Mouse (Mus musculus): ENCODE data around the gene Armcx4. TPM values are rescaled to one million over a fixed set of nuclear protein-coding genes. Genes with fewer than 3 reads are reported as not detected.

Armcx4 gene
- total and polyA plus RNA-seq, 3 experiments, result 1.0 to 9.2 (median 8.1) TPM

GRCm38 (mm10) chrX:134652061-134652460, 34.3 kb upstream of the Armcx4 start:
- Histone ChIP-seq H3K27ac (no peak overlapping the region), H3K9ac (ENCODE audit: low read depth, low read length) (no peak overlapping the region), H3K36me3 (ENCODE audit: control insufficient read depth, insufficient read depth, low read length) (no peaks in the 10 kb centered on the region), H3K27me3 (ENCODE audit: control insufficient read depth, insufficient read depth, low read length) (no peaks in the 10 kb centered on the region), H3K79me2 (replicated peaks; ENCODE audit: control insufficient read depth, insufficient read depth, low read length) (no peaks in the 10 kb centered on the region), H3K4me1 (ENCODE audit: control insufficient read depth, insufficient read depth, low read length) (no peaks in the 10 kb centered on the region), H3K4me3 (no peak overlapping the region)
- 35% methylated on average over 1 of the region's 1 CpGs for WGBS
- intact Hi-C loops (cut with DNase I), result no loop called here
- TF ChIP-seq EP300 (IDR thresholded peaks at IDR 0.05; ENCODE audit: insufficient read depth, low read depth, low read length) (no peak), POLR2A (IDR thresholded peaks at IDR 0.05; ENCODE audit: insufficient read depth, low read depth, low read length) (no peak), CTCF (IDR thresholded peaks at IDR 0.05) (no peak)
- no peak for DNase-seq

DNA sequence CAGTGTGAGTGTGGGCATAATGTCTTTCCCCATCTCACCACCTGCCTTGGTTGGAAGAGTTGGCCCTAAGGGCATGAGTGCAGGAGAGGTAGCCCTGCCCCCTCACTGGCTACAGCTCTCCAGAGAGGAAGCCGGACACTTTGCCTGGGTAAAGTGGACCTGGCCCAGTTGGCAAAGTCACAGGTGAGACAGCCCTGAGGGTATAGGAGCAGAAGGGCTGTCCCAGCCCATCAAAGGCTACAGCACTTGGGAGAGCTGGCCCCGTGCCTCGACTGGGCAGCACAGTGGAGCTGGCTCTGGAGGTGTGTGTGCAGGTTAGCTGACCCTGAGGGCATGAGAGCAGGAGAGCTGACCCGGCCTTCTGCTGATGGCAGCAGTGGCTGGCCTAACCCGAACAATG, 24.7 kb upstream of the Armcx4 start:
- WGBS, result 77% methylated on average over 5 of the region's 5 CpGs
- H3K36me3 ChIP-seq (ENCODE audit: control insufficient read depth, insufficient read depth, low read length), result no peaks in the 10 kb centered on the region
- no peaks in the 10 kb centered on the region for H3K27me3 ChIP-seq (ENCODE audit: control insufficient read depth, insufficient read depth, low read length)
- no peak for TF ChIP-seq EP300 (IDR thresholded peaks at IDR 0.05; ENCODE audit: insufficient read depth, low read depth, low read length)
- no peak for TF ChIP-seq POLR2A (IDR thresholded peaks at IDR 0.05; ENCODE audit: insufficient read depth, low read depth, low read length)
- TF ChIP-seq CTCF (IDR thresholded peaks at IDR 0.05), result no peak
- no peaks in the 10 kb centered on the region for H3K4me1 ChIP-seq (ENCODE audit: control insufficient read depth, insufficient read depth, low read length)
- no peak overlapping the region for H3K9ac ChIP-seq (ENCODE audit: low read depth, low read length)
- intact Hi-C loops (cut with DNase I), result no loop called here
- no peak for DNase-seq
- H3K27ac ChIP-seq, result no peak overlapping the region
- no peak overlapping the region for H3K4me3 ChIP-seq
- no peaks in the 10 kb centered on the region for H3K79me2 ChIP-seq (replicated peaks; ENCODE audit: control insufficient read depth, insufficient read depth, low read length)

DNA sequence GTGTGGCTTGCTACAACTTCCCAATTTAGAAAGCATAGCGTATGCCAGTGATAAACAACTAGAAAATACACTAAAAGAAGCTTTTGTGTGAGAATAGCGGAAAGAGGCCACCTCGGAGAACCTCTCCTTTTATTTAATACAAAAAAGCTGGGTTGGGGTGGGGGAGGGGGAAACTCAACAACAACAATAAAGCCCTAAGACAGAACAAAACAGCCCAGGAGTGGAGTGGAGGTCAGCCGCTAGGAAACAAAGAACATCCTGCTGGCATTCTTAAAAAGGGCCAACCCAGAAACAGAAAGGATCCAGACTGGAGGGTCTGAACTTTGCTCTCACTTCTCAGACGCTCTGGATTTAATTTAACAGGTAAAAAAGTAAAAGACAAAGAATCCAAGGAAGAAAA, 11.3 kb upstream of the Armcx4 start:
- no peak overlapping the region for H3K27ac ChIP-seq
- intact Hi-C loops (cut with DNase I), result no loop called here
- no peaks in the 10 kb centered on the region for H3K79me2 ChIP-seq (replicated peaks; ENCODE audit: control insufficient read depth, insufficient read depth, low read length)
- no peak overlapping the region for H3K9ac ChIP-seq (ENCODE audit: low read depth, low read length)
- H3K36me3 ChIP-seq (ENCODE audit: control insufficient read depth, insufficient read depth, low read length), result no peaks in the 10 kb centered on the region
- H3K4me3 ChIP-seq, result no peak overlapping the region
- DNase-seq, result no peak
- TF ChIP-seq CTCF (IDR thresholded peaks at IDR 0.05), result no peak
- no peak for TF ChIP-seq EP300 (IDR thresholded peaks at IDR 0.05; ENCODE audit: insufficient read depth, low read depth, low read length)
- no peak for TF ChIP-seq POLR2A (IDR thresholded peaks at IDR 0.05; ENCODE audit: insufficient read depth, low read depth, low read length)
- H3K4me1 ChIP-seq (ENCODE audit: control insufficient read depth, insufficient read depth, low read length), result no peaks in the 10 kb centered on the region
- WGBS, result 56% methylated on average over 5 of the region's 5 CpGs
- no peaks in the 10 kb centered on the region for H3K27me3 ChIP-seq (ENCODE audit: control insufficient read depth, insufficient read depth, low read length)

DNA sequence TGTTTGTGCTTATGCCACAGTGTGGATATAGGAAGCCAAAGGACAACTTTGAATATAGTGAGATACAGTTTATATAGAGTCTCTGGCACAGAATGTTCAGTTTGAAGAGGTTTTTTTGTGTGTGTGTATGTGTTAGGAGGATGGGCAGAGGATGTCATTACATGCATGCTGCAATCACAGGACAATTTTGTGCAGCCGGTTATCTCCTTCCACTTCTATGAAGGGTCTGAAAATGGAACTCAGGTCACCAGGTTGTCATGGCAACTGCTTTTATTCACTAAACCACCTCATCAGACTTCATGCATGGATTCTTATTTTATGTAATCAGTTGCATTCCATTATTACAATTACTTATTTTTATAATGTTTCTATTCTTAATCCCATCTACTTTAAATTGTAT, 10.4 kb upstream of the Armcx4 start:
- intact Hi-C loops (cut with DNase I), result no loop called here
- Histone ChIP-seq H3K36me3 (ENCODE audit: control insufficient read depth, insufficient read depth, low read length) (no peaks in the 10 kb centered on the region), H3K4me1 (ENCODE audit: control insufficient read depth, insufficient read depth, low read length) (no peaks in the 10 kb centered on the region), H3K4me3 (no peak overlapping the region), H3K27ac (no peak overlapping the region), H3K9ac (ENCODE audit: low read depth, low read length) (no peak overlapping the region), H3K27me3 (ENCODE audit: control insufficient read depth, insufficient read depth, low read length) (no peaks in the 10 kb centered on the region), H3K79me2 (replicated peaks; ENCODE audit: control insufficient read depth, insufficient read depth, low read length) (no peaks in the 10 kb centered on the region)
- 88% methylated on average over 1 of the region's 1 CpGs for WGBS
- TF ChIP-seq CTCF (IDR thresholded peaks at IDR 0.05) (no peak), POLR2A (IDR thresholded peaks at IDR 0.05; ENCODE audit: insufficient read depth, low read depth, low read length) (no peak), EP300 (IDR thresholded peaks at IDR 0.05; ENCODE audit: insufficient read depth, low read depth, low read length) (no peak)
- no peak for DNase-seq

- H3K4me3 ChIP-seq, result no peak overlapping the region
- DNase-seq, result no peak
- intact Hi-C loops (cut with DNase I), result loop anchor here (2.0 to 5.0 kb wide), 2 partner anchors 32 to 38 kb away; partner anchors contain the start of gene Armcx1
- WGBS, result 50% methylated on average over 5 of the region's 5 CpGs
- no peak overlapping the region; the same call in 1 of the 2 replicates for H3K27ac ChIP-seq
- H3K36me3 ChIP-seq (ENCODE audit: control insufficient read depth, insufficient read depth, low read length), result no peaks in the 10 kb centered on the region
- no peaks in the 10 kb centered on the region for H3K27me3 ChIP-seq (ENCODE audit: control insufficient read depth, insufficient read depth, low read length)
- no peaks in the 10 kb centered on the region for H3K79me2 ChIP-seq (replicated peaks; ENCODE audit: control insufficient read depth, insufficient read depth, low read length)
- H3K9ac ChIP-seq (ENCODE audit: low read depth, low read length), result no peak overlapping the region
- TF ChIP-seq POLR2A (IDR thresholded peaks at IDR 0.05; ENCODE audit: insufficient read depth, low read depth, low read length) (no peak), EP300 (IDR thresholded peaks at IDR 0.05; ENCODE audit: insufficient read depth, low read depth, low read length) (no peak), CTCF (IDR thresholded peaks at IDR 0.05) (no peak)
- no peaks in the 10 kb centered on the region for H3K4me1 ChIP-seq (ENCODE audit: control insufficient read depth, insufficient read depth, low read length)
Observed at GRCm38 (mm10) chrX:134684936-134685335, 1.4 kb upstream of the Armcx4 start.

DNA sequence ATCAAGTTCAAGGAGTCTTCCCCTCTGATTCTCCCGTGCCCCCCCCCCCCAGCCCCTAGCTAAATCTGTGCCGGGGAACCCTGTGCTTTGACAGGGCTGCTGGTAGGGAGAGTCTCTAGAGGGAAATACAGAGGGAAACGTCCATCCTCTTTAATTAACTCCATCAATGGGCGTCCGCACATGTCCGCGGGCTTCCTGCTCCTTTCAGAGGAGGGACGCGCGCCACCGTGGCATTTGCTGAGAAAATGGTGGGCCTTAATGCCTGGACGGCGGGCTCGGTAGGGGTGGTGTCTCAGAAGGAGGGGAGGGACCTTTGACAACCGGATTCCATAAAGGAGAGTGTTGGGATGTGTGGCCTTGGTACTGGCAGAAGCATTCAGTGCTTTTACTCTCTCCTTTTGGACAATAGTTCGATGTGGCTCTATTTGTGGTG, 436 bp downstream of the Armcx4 start:
- DNase-seq, result peak in 1 of 2 experiments; percentile 41
- TF ChIP-seq POLR2A (IDR thresholded peaks at IDR 0.05; ENCODE audit: insufficient read depth, low read depth, low read length) (no peak), EP300 (IDR thresholded peaks at IDR 0.05; ENCODE audit: insufficient read depth, low read depth, low read length) (no peak), CTCF (IDR thresholded peaks at IDR 0.05) (no peak)
- peak overlapping the region; percentile 51 for H3K4me3 ChIP-seq
- intact Hi-C loops (cut with DNase I), result loop anchor here (5.0 kb wide), 1 partner anchor 39 kb away; no protein-coding TSS in a partner anchor
- H3K27me3 ChIP-seq (ENCODE audit: control insufficient read depth, insufficient read depth, low read length), result no peaks in the 10 kb centered on the region
- no peaks in the 10 kb centered on the region for H3K4me1 ChIP-seq (ENCODE audit: control insufficient read depth, insufficient read depth, low read length)
- 19% methylated on average over 16 of the region's 16 CpGs for WGBS
- peak overlapping the region; percentile 27 for H3K27ac ChIP-seq
- no peaks in the 10 kb centered on the region for H3K36me3 ChIP-seq (ENCODE audit: control insufficient read depth, insufficient read depth, low read length)
- peak overlapping the region; percentile 72 for H3K9ac ChIP-seq (ENCODE audit: low read depth, low read length)
- no peaks in the 10 kb centered on the region for H3K79me2 ChIP-seq (replicated peaks; ENCODE audit: control insufficient read depth, insufficient read depth, low read length)

Measured in heart, adult 2 months (tissue).